ENCODE assay signal across 20 mouse cellular contexts in the genomic region with DNA sequence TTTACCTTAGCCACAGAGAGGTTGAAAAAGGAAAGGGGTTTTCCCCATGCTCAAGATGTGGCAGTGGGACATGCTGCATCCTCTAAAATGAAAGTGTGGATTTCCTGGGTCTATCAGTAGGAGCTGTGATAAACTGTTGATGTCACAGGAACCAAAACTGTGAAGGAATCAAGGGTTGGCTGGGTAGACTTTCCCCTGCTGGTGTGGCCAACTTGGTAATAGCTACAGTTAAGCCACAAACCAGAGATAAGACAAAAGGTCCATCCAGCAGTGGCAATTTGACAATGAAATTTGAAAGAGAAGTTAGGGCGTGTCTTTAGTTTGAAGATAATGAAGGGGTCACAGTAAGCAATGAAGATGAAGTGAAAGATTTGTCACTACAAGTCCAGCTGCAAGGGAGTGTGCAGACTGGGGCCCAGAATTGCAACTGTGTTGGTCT. TPM values are rescaled to one million over a fixed set of nuclear protein-coding genes. Genes with fewer than 3 reads are reported as not detected.
DNase-seq lines count a peak whose midpoint lies in the region; ATAC-seq and TF ChIP-seq lines count a peak whose summit lies in the region.
"Had no signal": no experiment of that assay in that cellular context is flagged by ENCODE, and none has a peak within 500 bp of the region (broad histone marks: within the 10 kb centered on the region; RNA-seq: fewer than 3 reads in every experiment).

No protein-coding gene starts in this region.

- H3K79me2 ChIP-seq in heart, adult 2 months (replicated peaks; ENCODE audit: control insufficient read depth, insufficient read depth, low read length), result no peaks in the 10 kb centered on the region

- H3K9me3 ChIP-seq in liver, embryonic 14.5 days (ENCODE audit: control insufficient read depth, low read length), result no peaks in the 10 kb centered on the region
- H3K9me3 ChIP-seq in forebrain, postnatal 0 days (ENCODE audit: low read length), result no peaks in the 10 kb centered on the region
- H3K9me3 ChIP-seq: kidney, embryonic 15.5 days; limb, embryonic 15.5 days; midbrain, embryonic 15.5 days had no signal

- H3K4me2 ChIP-seq in liver, embryonic 14.5 days (ENCODE audit: low read depth), result peak overlapping the region; percentile 1; the same call in 1 of the 2 replicates
- H3K4me2 ChIP-seq in forebrain, postnatal 0 days (ENCODE audit: low read depth), result no peak overlapping the region
- H3K4me2 ChIP-seq: kidney, embryonic 15.5 days; limb, embryonic 15.5 days; midbrain, embryonic 15.5 days had no signal

- WGBS in bone marrow, adult 2 months, result 48% methylated on average over 1 of the region's 1 CpGs
- 9% methylated on average over 1 of the region's 1 CpGs for WGBS in liver, embryonic 14.5 days (ENCODE audit: insufficient replicate concordance)
- 97% methylated on average over 1 of the region's 1 CpGs for WGBS in heart, adult 2 months
- WGBS in forebrain, postnatal 0 days, result 91% methylated on average over 1 of the region's 1 CpGs

- TF ChIP-seq CTCF in bone marrow, adult 2 months (IDR thresholded peaks at IDR 0.05; ENCODE audit: control insufficient read depth, insufficient read depth, low read length), result no peak
- TF ChIP-seq CTCF in liver, embryonic 14.5 days (IDR thresholded peaks at IDR 0.05; ENCODE audit: low read depth), result no peak
- TF ChIP-seq CTCF in heart, adult 2 months (IDR thresholded peaks at IDR 0.05), result no peak
- TF ChIP-seq CTCF in forebrain, postnatal 0 days (IDR thresholded peaks at IDR 0.05; ENCODE audit: low read depth), result no peak

- H3K27me3 ChIP-seq in liver, embryonic 14.5 days (ENCODE audit: control insufficient read depth, insufficient read depth, low read length), result no peaks in the 10 kb centered on the region
- H3K27me3 ChIP-seq in splenic B cell, adult 2 months (ENCODE audit: control insufficient read depth, insufficient read depth, low read length, poor library complexity, severe bottlenecking), result no peaks in the 10 kb centered on the region
- H3K27me3 ChIP-seq in heart, adult 2 months (ENCODE audit: control insufficient read depth, insufficient read depth, low read length), result no peaks in the 10 kb centered on the region
- no peaks in the 10 kb centered on the region for H3K27me3 ChIP-seq in forebrain, postnatal 0 days (ENCODE audit: insufficient read depth, low read length)
- H3K27me3 ChIP-seq: kidney, embryonic 15.5 days; limb, embryonic 15.5 days; midbrain, embryonic 15.5 days; Patski had no signal

- no peak overlapping the region for H3K4me3 ChIP-seq in bone marrow, adult 2 months (replicated peaks; ENCODE audit: control insufficient read depth, low read depth, low read length)
- no peak overlapping the region for H3K4me3 ChIP-seq in liver, embryonic 14.5 days (ENCODE audit: insufficient read depth in 1 of 2, low read depth in 2 of 2, low read length in 2 of 2)
- no peak overlapping the region for H3K4me3 ChIP-seq in heart, adult 2 months
- no peak overlapping the region for H3K4me3 ChIP-seq in forebrain, postnatal 0 days (ENCODE audit: low read depth, low read length)
- H3K4me3 ChIP-seq: erythroblast, embryonic 14.5 days; kidney, embryonic 15.5 days; limb, embryonic 15.5 days; midbrain, embryonic 15.5 days had no signal

- H3K36me3 ChIP-seq in liver, embryonic 14.5 days (replicated peaks; ENCODE audit: control insufficient read depth, insufficient read depth, low read depth), result no peaks in the 10 kb centered on the region
- H3K36me3 ChIP-seq in splenic B cell, adult 2 months (ENCODE audit: control insufficient read depth, insufficient read depth, low read length, poor library complexity, severe bottlenecking), result no peaks in the 10 kb centered on the region
- no peaks in the 10 kb centered on the region; the same call in 1 of the 2 replicates for H3K36me3 ChIP-seq in heart, adult 2 months (ENCODE audit: control insufficient read depth, insufficient read depth, low read length)
- 0 out of 2 replicates have a peak, but pooled peaks cover 6% of the 10 kb centered on the region for H3K36me3 ChIP-seq in forebrain, postnatal 0 days (ENCODE audit: insufficient read depth)
- H3K36me3 ChIP-seq: kidney, embryonic 15.5 days; limb, embryonic 15.5 days had no signal

- peak overlapping the region; percentile 33; the same call in 1 of the 2 replicates for H3K27ac ChIP-seq in bone marrow, adult 2 months (ENCODE audit: control insufficient read depth, insufficient read depth, low read depth, low read length, poor library complexity)
- no peak overlapping the region for H3K27ac ChIP-seq in liver, embryonic 14.5 days
- no peak overlapping the region for H3K27ac ChIP-seq in heart, adult 2 months
- H3K27ac ChIP-seq in forebrain, postnatal 0 days (ENCODE audit: low read depth, low read length), result no peak overlapping the region
- H3K27ac ChIP-seq: hindbrain, postnatal 0 days; kidney, embryonic 15.5 days; limb, embryonic 15.5 days; midbrain, embryonic 15.5 days; stomach, postnatal 0 days had no signal

- H3K9ac ChIP-seq in liver, embryonic 14.5 days (replicated peaks), result no peak overlapping the region
- no peak overlapping the region for H3K9ac ChIP-seq in heart, adult 2 months (ENCODE audit: low read depth, low read length)
- no peak overlapping the region for H3K9ac ChIP-seq in forebrain, postnatal 0 days
- H3K9ac ChIP-seq: kidney, embryonic 15.5 days; limb, embryonic 15.5 days; midbrain, embryonic 15.5 days had no signal

- no peak; the same call in 1 of the 2 replicates for TF ChIP-seq EP300 in liver, embryonic 14.5 days (IDR thresholded peaks at IDR 0.05; ENCODE audit: low read depth)
- TF ChIP-seq EP300 in heart, adult 2 months (IDR thresholded peaks at IDR 0.05; ENCODE audit: insufficient read depth, low read depth, low read length), result no peak

- no peak for TF ChIP-seq POLR2A in bone marrow, adult 2 months (IDR thresholded peaks at IDR 0.05; ENCODE audit: borderline replicate concordance, control insufficient read depth, low read depth, low read length)
- no peak for TF ChIP-seq POLR2A in heart, adult 2 months (IDR thresholded peaks at IDR 0.05; ENCODE audit: insufficient read depth, low read depth, low read length)

- DNase-seq in heart, adult 11 months, result peak; percentile 86
- DNase-seq in heart, adult 18-20 months, result no peak
- DNase-seq in liver, embryonic 14.5 days (ENCODE audit: low read depth in 3 of 3, low spot score in 3 of 3), result no peak
- DNase-seq in splenic B cell, adult 2 months (ENCODE audit: low read depth, low spot score), result peak; percentile 18
- DNase-seq in heart, adult 2 months, result no peak
- DNase-seq in thymus, adult 18-20 months, result no peak
- no peak for DNase-seq in forebrain, postnatal 0 days
- DNase-seq: cerebellum, adult 8-10 months; heart, postnatal 10 days; layer of hippocampus, adult 9-11 months; lung, postnatal 4 days; thymus, postnatal 36 days had no signal

- peak; percentile 61; the same call in 1 of the 2 replicates for ATAC-seq in liver, embryonic 14.5 days (ENCODE audit: insufficient read depth)
- ATAC-seq in forebrain, postnatal 0 days, result no peak
- ATAC-seq: hindbrain, postnatal 0 days; midbrain, embryonic 15.5 days; Patski had no signal

- H3K4me1 ChIP-seq in bone marrow, adult 2 months (ENCODE audit: control insufficient read depth, insufficient read depth, low read length), result peaks cover 2% of the 10 kb centered on the region
- peaks cover 3 to 19% of the 10 kb centered on the region in 2 experiments; a peak in 3 of 4 replicates for H3K4me1 ChIP-seq in liver, embryonic 14.5 days (replicated peaks; ENCODE audit: control insufficient read depth in 2 of 2, insufficient read depth in 2 of 2, low read length in 1 of 2)
- peaks cover 6% of the 10 kb centered on the region for H3K4me1 ChIP-seq in heart, adult 2 months (ENCODE audit: control insufficient read depth, insufficient read depth, low read length)
- no peaks in the 10 kb centered on the region for H3K4me1 ChIP-seq in forebrain, postnatal 0 days (ENCODE audit: insufficient read depth)
- H3K4me1 ChIP-seq: kidney, embryonic 15.5 days; limb, embryonic 15.5 days; midbrain, embryonic 15.5 days had no signal

- intact Hi-C loops in heart, adult 2 months (cut with DNase I), result no loop called here

RNA-seq across cellular contexts. Expression of a gene that starts 25.9 kb away (rescaled TPM):
- total RNA-seq in heart, adult 18-20 months (2021), result under 1 TPM; 0.40 to 0.44 TPM
- polyA plus RNA-seq in bone marrow, adult 2 months (2011; ENCODE audit: insufficient read depth, insufficient read length, low replicate concordance, missing spikeins), result not detected in 2 replicates
- 0.18 and 0.22 TPM in 2 replicates for polyA plus RNA-seq in liver, embryonic 14.5 days (2012; rRNA removed)
- 0.10 and 0.61 TPM in 2 replicates for polyA plus RNA-seq in liver, embryonic 14.5 days (2014; fragmentation: Nextera tagmentation; extraction: Ambion mirVana)
- total RNA-seq in heart, adult 2 months (2021), result under 1 TPM; 0.31 to 0.45 TPM
- polyA plus RNA-seq in heart, adult 2 months (2012; rRNA removed), result 0.14 and 0.35 TPM in 2 replicates
- 63.2 and 63.6 TPM in 2 replicates for total RNA-seq in forebrain, postnatal 0 days (2014; rRNA removed)
- 57.3 and 67.5 TPM in 2 replicates for polyA plus RNA-seq in forebrain, postnatal 0 days (2015; fragmentation: Nextera tagmentation; extraction: Ambion mirVana)

Comparison
In these comparisons a context has a peak if more than half of its experiments do, and no peak if none do; other contexts are left out.
1. DNase-seq: peak in heart, adult 11 months (single experiment) and splenic B cell, adult 2 months (single experiment); none in heart, adult 18-20 months (0 of 2), liver, embryonic 14.5 days (0 of 3), heart, adult 2 months (0 of 2), thymus, adult 18-20 months (0 of 2) and forebrain, postnatal 0 days (single experiment).
2. RNA of a gene that starts 25.9 kb away (polyA plus RNA-seq): 57.3 to 67.5 TPM in forebrain, postnatal 0 days; not detected in bone marrow, adult 2 months, 0.10 to 0.61 TPM in liver, embryonic 14.5 days and 0.14 to 0.35 TPM in heart, adult 2 months; every median in the first group is over 10 times any median in the second.